Mouse (Mus musculus): ENCODE data around the gene Tiam1.

- TF ChIP-seq EP300 (IDR thresholded peaks at IDR 0.05; ENCODE audit: low read depth), result no peak
- no peak for TF ChIP-seq CTCF (IDR thresholded peaks at IDR 0.05; ENCODE audit: low read depth)
Measured at GRCm38 (mm10) chr16:89805946-89806345, 337.6 kb downstream of the Tiam1 start.

All from liver, embryonic 14.5 days (tissue).